Mouse (Mus musculus) cerebellum, adult (tissue): Measurements from ENCODE around the gene Phkg2.
A peak's percentile ranks its signal among the peaks of the same experiment; 100 is the strongest.

ENCODE experiments used
- ATAC-seq: cut with Nextera tagmentation; 2 replicates; pipeline ENCODE4 v1.9.2; 2017; ENCODE audit warnings: mild to moderate bottlenecking, moderate library complexity, mixed read lengths; ENCODE audit not compliant: insufficient number of reproducible peaks, low FRiP score, low TSS enrichment

Phkg2 gene

GRCm38 (mm10) chr7:127572895-127573471, at the start of gene Phkg2:
TSS of gene Phkg2 (plus strand) at chr7:127573340.
- ATAC-seq, result peak; percentile 97

- ATAC-seq, result no peak
Observed at GRCm38 (mm10) chr7:127541671-127542070, 31.5 kb upstream of the Phkg2 start.

GRCm38 (mm10) chr7:127549116-127549835, 23.9 kb upstream of the Phkg2 start:
- ATAC-seq, result no peak; the same call in 1 of the 2 replicates

GRCm38 (mm10) chr7:127551558-127551957, 21.6 kb upstream of the Phkg2 start:
- ATAC-seq, result no peak

- no peak for ATAC-seq
Observed at GRCm38 (mm10) chr7:127560580-127560979, 12.6 kb upstream of the Phkg2 start.

GRCm38 (mm10) chr7:127561340-127561858, 11.7 kb upstream of the Phkg2 start, which contains the start of gene Tmem265:
TSS of gene Tmem265 (plus strand) at chr7:127561390.
- ATAC-seq, result no peak

- peak; percentile 92 for ATAC-seq
Observed at GRCm38 (mm10) chr7:127564381-127565150, 8.6 kb upstream of the Phkg2 start.

- ATAC-seq, result no peak
Observed at GRCm38 (mm10) chr7:127573503-127574008, 416 bp downstream of the Phkg2 start.

GRCm38 (mm10) chr7:127574115-127574514, 975 bp downstream of the Phkg2 start:
- no peak for ATAC-seq

- ATAC-seq, result no peak
Observed at GRCm38 (mm10) chr7:127583260-127583659, 10.1 kb downstream of the Phkg2 start.

- no peak for ATAC-seq
Observed at GRCm38 (mm10) chr7:127585031-127585430, 11.9 kb downstream of the Phkg2 start.

GRCm38 (mm10) chr7:127586149-127586548, 13.0 kb downstream of the Phkg2 start:
- no peak for ATAC-seq

- ATAC-seq, result no peak
Observed at GRCm38 (mm10) chr7:127587196-127587595, 14.1 kb downstream of the Phkg2 start.

GRCm38 (mm10) chr7:127588011-127588871, 15.1 kb downstream of the Phkg2 start, which contains the start of the genes Ccdc189 and Rnf40:
TSS of gene Ccdc189 (minus strand) at chr7:127588595.
TSS of gene Rnf40 (plus strand) at chr7:127588767.
- peak; percentile 91 for ATAC-seq

GRCm38 (mm10) chr7:127588901-127589300, 15.8 kb downstream of the Phkg2 start:
- no peak for ATAC-seq

- no peak for ATAC-seq
Observed at GRCm38 (mm10) chr7:127589637-127590036, 16.5 kb downstream of the Phkg2 start.

- ATAC-seq, result no peak
Observed at GRCm38 (mm10) chr7:127591108-127591507, 18.0 kb downstream of the Phkg2 start.

GRCm38 (mm10) chr7:127592575-127592974, 19.4 kb downstream of the Phkg2 start:
- no peak for ATAC-seq

GRCm38 (mm10) chr7:127596747-127597146, 23.6 kb downstream of the Phkg2 start:
- ATAC-seq, result no peak

- ATAC-seq, result no peak
Observed at GRCm38 (mm10) chr7:127600612-127601011, 27.5 kb downstream of the Phkg2 start.
